Mouse (Mus musculus): ENCODE results near the gene Snrpe. TPM values are rescaled to one million over a fixed set of nuclear protein-coding genes. Genes with fewer than 3 reads are reported as not detected.

Gene Snrpe
- polyA plus RNA-seq, 1 experiment from 2014 or later: 527 TPM

DNA sequence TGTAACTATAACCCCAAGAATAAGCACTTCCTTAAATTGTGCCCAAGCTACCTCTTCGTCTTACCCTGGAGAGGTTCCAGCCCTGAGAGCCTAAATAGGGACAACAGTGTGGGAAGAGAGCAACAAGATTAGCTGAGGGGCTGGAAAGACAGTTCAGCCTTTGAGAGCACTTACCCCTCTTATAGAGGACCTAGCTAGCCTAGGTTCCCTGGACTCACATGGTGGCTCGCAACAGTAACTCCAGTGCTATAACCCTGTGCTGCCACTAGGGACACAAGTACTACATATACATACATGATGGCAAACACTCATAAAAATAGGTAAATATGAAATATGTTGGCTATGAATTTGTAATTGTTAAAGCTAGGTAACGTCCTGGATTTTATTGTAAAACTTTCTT is 3.7 kb upstream of the Snrpe start:
- no peak overlapping the region for H3K27ac ChIP-seq
- peaks cover 7% of the 10 kb centered on the region; the same call in 1 of the 2 replicates for H3K4me1 ChIP-seq
- H3K27me3 ChIP-seq: no peaks in the 10 kb centered on the region
- WGBS: 74% methylated on average over 3 of the region's 3 CpGs
- H3K9me3 ChIP-seq: no peaks in the 10 kb centered on the region
- H3K4me2 ChIP-seq: no peak overlapping the region
- H3K4me3 ChIP-seq: no peak overlapping the region
- H3K9ac ChIP-seq: no peak overlapping the region
- ATAC-seq (ENCODE audit: insufficient number of reproducible peaks, low FRiP score, low TSS enrichment, low read depth): no peak
- peaks cover 40% of the 10 kb centered on the region for H3K36me3 ChIP-seq

DNA sequence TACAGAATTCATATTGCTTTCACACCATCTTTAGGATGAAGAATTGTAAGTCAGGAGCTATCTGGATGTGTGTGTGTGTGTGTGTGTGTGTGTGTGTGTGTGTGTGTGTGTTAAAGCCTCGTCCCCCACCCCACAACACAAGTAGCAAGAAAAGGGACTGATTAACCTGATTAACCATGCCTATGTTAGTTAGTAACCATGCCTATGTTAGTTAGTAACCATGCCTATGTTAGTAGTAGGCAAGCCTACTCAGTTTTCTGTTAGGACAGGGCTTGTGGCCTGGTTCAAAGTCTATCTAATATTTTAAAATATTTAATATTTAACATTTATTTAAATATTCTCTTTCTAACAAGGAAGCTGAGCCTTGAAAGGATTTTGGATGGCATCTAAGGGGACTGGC is 1.3 kb upstream of the Snrpe start:
- no peak for ATAC-seq (ENCODE audit: insufficient number of reproducible peaks, low FRiP score, low TSS enrichment, low read depth)
- H3K4me2 ChIP-seq: no peak overlapping the region
- H3K4me1 ChIP-seq: peaks cover 11% of the 10 kb centered on the region; the same call in 1 of the 2 replicates
- no peaks in the 10 kb centered on the region for H3K9me3 ChIP-seq
- no peak overlapping the region for H3K27ac ChIP-seq
- H3K36me3 ChIP-seq: peaks cover 38% of the 10 kb centered on the region
- H3K27me3 ChIP-seq: no peaks in the 10 kb centered on the region
- 86% methylated on average over 1 of the region's 1 CpGs for WGBS
- H3K9ac ChIP-seq: no peak overlapping the region
- no peak overlapping the region for H3K4me3 ChIP-seq

DNA sequence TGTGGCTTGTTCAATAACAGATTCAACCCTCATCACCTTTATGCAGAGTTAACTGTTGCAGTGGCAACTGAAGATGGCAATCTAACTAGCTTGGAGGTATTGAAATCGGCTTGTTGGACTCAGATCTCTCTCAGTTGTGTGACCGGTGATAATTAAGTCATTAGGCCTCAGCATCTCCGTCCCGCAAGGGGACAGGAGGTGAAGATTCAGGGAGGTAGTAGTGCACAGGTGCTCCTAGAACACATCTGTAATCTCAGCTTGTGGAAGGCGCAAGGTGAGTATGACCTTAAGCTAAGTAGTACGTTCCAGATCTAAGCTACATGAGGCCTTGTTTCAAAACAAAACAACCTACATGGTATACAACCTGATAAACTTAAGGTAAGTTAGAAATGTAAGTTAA is 510 bp upstream of the Snrpe start:
- Histone ChIP-seq H3K9ac (no peak overlapping the region), H3K27ac (no peak overlapping the region), H3K27me3 (no peaks in the 10 kb centered on the region), H3K9me3 (no peaks in the 10 kb centered on the region), H3K36me3 (peaks cover 41% of the 10 kb centered on the region), H3K4me2 (0 out of 2 replicates have a peak overlapping the region, but pooled peaks have one; percentile 14), H3K4me1 (peaks cover 11% of the 10 kb centered on the region; the same call in 1 of the 2 replicates), H3K4me3 (peak overlapping the region; percentile 92)
- WGBS: 52% methylated on average over 6 of the region's 6 CpGs
- ATAC-seq (ENCODE audit: insufficient number of reproducible peaks, low FRiP score, low TSS enrichment, low read depth): no peak

DNA sequence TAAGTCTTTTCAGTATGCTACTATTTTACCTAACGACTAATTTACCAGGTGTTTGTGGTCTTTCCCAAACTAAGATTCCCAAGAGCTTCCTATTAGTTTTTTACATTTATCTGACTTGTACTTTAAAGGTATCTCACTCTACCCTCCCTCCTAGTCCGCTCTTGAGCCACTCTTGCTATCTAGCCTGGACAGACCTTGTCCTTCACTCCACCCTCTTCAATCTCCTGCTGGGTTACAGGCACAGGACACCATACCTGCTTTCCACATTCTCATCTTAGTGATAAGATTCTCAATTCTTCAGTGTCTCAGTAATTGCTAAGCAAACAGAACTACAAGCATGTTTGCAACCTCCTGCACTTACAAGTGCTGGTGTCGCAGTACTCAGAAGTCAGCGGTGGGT is 6.9 kb downstream of the Snrpe start:
- no peak overlapping the region for H3K9ac ChIP-seq
- H3K4me3 ChIP-seq: no peak overlapping the region
- H3K27me3 ChIP-seq: no peaks in the 10 kb centered on the region
- ATAC-seq (ENCODE audit: insufficient number of reproducible peaks, low FRiP score, low TSS enrichment, low read depth): no peak
- H3K36me3 ChIP-seq: peaks cover 72% of the 10 kb centered on the region
- peaks cover 4% of the 10 kb centered on the region; the same call in 1 of the 2 replicates for H3K4me1 ChIP-seq
- no peak overlapping the region for H3K27ac ChIP-seq
- 92% methylated on average over 4 of the region's 4 CpGs for WGBS
- H3K4me2 ChIP-seq: no peak overlapping the region
- no peaks in the 10 kb centered on the region for H3K9me3 ChIP-seq

DNA sequence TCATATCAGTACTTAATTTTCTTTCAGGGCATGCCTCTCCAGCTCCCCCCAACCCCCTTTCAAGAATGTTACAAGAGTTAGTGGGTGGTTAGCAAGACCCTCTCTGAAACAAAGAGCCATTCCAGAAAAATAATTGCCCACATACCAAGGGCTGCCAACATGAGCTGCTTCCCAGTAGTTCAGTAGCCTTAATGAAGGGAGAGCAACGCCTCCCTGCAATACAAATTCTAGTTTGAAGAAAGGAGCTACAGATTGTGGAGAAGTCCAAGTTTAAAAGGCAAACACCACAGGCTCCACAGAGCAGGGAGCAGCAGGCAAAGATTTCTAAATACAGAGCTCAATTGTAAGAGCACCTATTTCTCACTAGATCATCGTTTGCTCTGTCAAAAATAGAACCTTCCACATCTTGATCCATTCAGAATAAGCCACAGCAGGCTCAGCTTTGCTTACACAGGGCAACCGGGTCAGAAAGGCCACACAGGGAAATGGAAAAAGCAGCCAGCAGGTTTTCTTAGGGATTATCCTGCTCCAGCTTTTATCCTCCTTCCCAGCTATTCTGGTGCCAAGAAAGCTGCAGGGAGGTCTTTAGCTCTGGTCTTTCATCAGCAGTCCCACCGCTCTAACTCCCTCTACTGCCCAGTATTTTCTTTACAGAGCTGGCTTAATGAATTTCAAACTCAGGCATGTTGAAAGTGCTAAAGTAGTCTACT is 13.6 kb downstream of the Snrpe start:
- Histone ChIP-seq H3K36me3 (peaks cover 6% of the 10 kb centered on the region; the same call in 1 of the 2 replicates), H3K4me3 (no peak overlapping the region), H3K4me1 (peaks cover 8% of the 10 kb centered on the region), H3K27me3 (no peaks in the 10 kb centered on the region), H3K4me2 (no peak overlapping the region), H3K9me3 (no peaks in the 10 kb centered on the region), H3K9ac (no peak overlapping the region), H3K27ac (peak overlapping the region; percentile 67)
- ATAC-seq (ENCODE audit: insufficient number of reproducible peaks, low FRiP score, low TSS enrichment, low read depth): peak; percentile 55; the same call in 1 of the 2 replicates
- 7% methylated on average over 4 of the region's 4 CpGs for WGBS

DNA sequence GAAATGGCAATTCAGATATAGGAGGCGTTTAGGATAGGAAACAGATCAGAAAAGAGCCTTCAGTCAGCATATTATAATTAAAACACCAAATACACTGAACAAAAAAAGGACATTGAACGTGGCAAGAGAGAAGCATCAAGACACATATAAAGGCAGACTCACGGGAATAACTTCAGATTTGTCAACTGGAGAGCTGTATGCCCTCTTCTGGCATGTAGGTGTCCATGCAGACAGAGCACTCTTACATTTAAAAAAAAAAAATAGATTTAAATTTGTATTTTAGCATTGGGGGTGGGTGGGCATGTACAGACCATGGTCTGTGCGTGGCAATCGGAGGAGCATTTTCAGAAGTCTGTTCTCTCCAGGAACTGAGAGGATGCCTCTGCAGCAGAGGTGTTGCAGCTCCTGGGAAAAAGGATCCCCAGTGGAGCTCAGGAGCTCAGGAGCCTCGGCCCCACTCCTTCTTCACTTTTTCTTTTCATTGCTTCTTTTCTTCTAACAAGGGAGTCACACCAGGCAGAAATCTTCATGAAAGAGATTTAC is 24.0 kb downstream of the Snrpe start:
- Histone ChIP-seq H3K4me3 (no peak overlapping the region), H3K27ac (no peak overlapping the region), H3K4me1 (peaks cover 2% of the 10 kb centered on the region; the same call in 1 of the 2 replicates), H3K9ac (no peak overlapping the region), H3K4me2 (no peak overlapping the region), H3K9me3 (no peaks in the 10 kb centered on the region), H3K36me3 (no peaks in the 10 kb centered on the region), H3K27me3 (no peaks in the 10 kb centered on the region)
- 78% methylated on average over 6 of the region's 6 CpGs for WGBS
- no peak for ATAC-seq (ENCODE audit: insufficient number of reproducible peaks, low FRiP score, low TSS enrichment, low read depth)

DNA sequence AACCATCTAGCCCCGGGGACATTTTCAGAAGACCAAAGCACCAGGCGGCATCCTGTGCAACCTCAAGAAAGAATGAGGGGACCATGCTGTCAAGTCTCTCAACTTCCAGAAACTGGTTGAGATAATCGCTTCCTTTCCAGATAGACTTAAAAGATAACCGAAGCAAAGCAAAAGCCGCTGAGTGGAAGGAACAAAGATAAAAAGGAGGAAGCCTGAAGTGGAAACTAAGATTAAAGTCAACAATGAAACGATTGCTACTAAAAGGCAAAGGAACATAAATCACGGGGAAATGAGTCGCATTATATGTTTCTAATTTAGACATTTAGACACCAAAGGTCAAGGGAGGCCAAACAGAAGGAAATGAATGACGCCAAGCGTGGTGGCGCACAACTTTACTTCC is 38.8 kb downstream of the Snrpe start:
- no peak for ATAC-seq (ENCODE audit: insufficient number of reproducible peaks, low FRiP score, low TSS enrichment, low read depth)
- Histone ChIP-seq H3K27ac (no peak overlapping the region), H3K27me3 (no peaks in the 10 kb centered on the region), H3K9me3 (no peaks in the 10 kb centered on the region), H3K4me3 (no peak overlapping the region), H3K36me3 (no peaks in the 10 kb centered on the region), H3K4me1 (no peaks in the 10 kb centered on the region), H3K4me2 (no peak overlapping the region), H3K9ac (no peak overlapping the region)
- WGBS: 71% methylated on average over 11 of the region's 11 CpGs

Other genes with a start within 250 kb of the Snrpe start
- gene Etnk2, start 246.7 kb downstream of the Snrpe start, polyA plus RNA-seq (2015; fragmentation: Nextera tagmentation; extraction: Ambion mirVana): 0.89 and 1.3 TPM in 2 replicates
- gene Sox13, start 185.9 kb downstream of the Snrpe start, polyA plus RNA-seq (2015; fragmentation: Nextera tagmentation; extraction: Ambion mirVana): 3.3 and 4.1 TPM in 2 replicates
- not detected in 2 replicates for gene Zbed6, start 50.6 kb upstream of the Snrpe start, polyA plus RNA-seq (2015; fragmentation: Nextera tagmentation; extraction: Ambion mirVana)
- gene Gm38394, start 51.0 kb upstream of the Snrpe start, polyA plus RNA-seq (2015; fragmentation: Nextera tagmentation; extraction: Ambion mirVana): 5.7 and 6.6 TPM in 2 replicates
- 0.34 and 0.42 TPM in 2 replicates for gene Lax1, start 79.8 kb upstream of the Snrpe start, polyA plus RNA-seq (2015; fragmentation: Nextera tagmentation; extraction: Ambion mirVana)
- gene Atp2b4, start 190.8 kb upstream of the Snrpe start, polyA plus RNA-seq (2015; fragmentation: Nextera tagmentation; extraction: Ambion mirVana): 22.4 and 23.9 TPM in 2 replicates